Mouse (Mus musculus) hindbrain, embryonic 14.5 days (tissue): Measurements from ENCODE around the gene Churc1. TPM values are rescaled to one million over a fixed set of nuclear protein-coding genes. Genes with fewer than 3 reads are reported as not detected.
A peak's percentile ranks its signal among the peaks of the same experiment; 100 is the strongest.

ENCODE experiments used
- ATAC-seq: fragments of 200-750 bp; cut with Nextera tagmentation; 2 replicates; pipeline ENCODE4 v1.8.0; 2017; ENCODE audit warnings: moderate number of reproducible peaks, mild to moderate bottlenecking, moderate TSS enrichment, moderate library complexity; ENCODE audit not compliant: low FRiP score
- DNase-seq: peaks from one replicate; pipeline ENCODE4 v3.0.0-alpha.2; 2015; ENCODE audit warnings: low spot score
- H3K27ac ChIP-seq: fragments of 300-500 bp; sonication (generic); 2 replicates; pipeline ENCODE4 v1.5.1; 2014; ENCODE audit warnings: mild to moderate bottlenecking, moderate library complexity
- H3K27me3 ChIP-seq: fragments of 300-500 bp; sonication (generic); 2 replicates; pipeline ENCODE4 v1.6.1; 2014; ENCODE audit warnings: mild to moderate bottlenecking, low read length, mixed read lengths; ENCODE audit not compliant: control insufficient read depth, insufficient read depth
- H3K36me3 ChIP-seq: fragments of 300-500 bp; sonication (generic); replicated peaks from 2 replicates; pipeline ENCODE4 v1.6.1; 2014; ENCODE audit not compliant: control insufficient read depth, insufficient read depth
- H3K4me1 ChIP-seq: fragments of 300-500 bp; sonication (generic); replicated peaks from 2 replicates; pipeline ENCODE4 v1.6.1; 2014; ENCODE audit warnings: antibody characterized with exemption, low read length, mixed read lengths; ENCODE audit not compliant: control insufficient read depth, insufficient read depth
- H3K4me2 ChIP-seq: fragments of 300-500 bp; sonication (generic); replicated peaks from 2 replicates; pipeline ENCODE4 v1.6.1; 2014; ENCODE audit warnings: mild to moderate bottlenecking, moderate library complexity
- H3K4me3 ChIP-seq: fragments of 300-500 bp; sonication (generic); replicated peaks from 2 replicates; pipeline ENCODE4 v1.5.1; 2014; ENCODE audit warnings: mild to moderate bottlenecking, low read length
- H3K9ac ChIP-seq: fragments of 300-500 bp; sonication (generic); 2 replicates; pipeline ENCODE4 v1.6.1; 2014
- H3K9me3 ChIP-seq: fragments of 300-500 bp; sonication (generic); 2 replicates; pipeline ENCODE4 v1.6.1; 2016; ENCODE audit warnings: low read length; ENCODE audit not compliant: control insufficient read depth
- WGBS: fragments of 180-500 bp; shearing (Covaris S2); extraction: QIAGEN DNeasy Blood & Tissue Kit; methylation state at CpG from one replicate; pipeline ENCODE4 v1.1.7; 2014; 5-methylcytosine and 5-hydroxymethylcytosine counted together
- polyA plus RNA-seq: library from polyadenylated mRNA; unstranded; fragments of >200 nt; fragmentation: Nextera tagmentation; extraction: Ambion mirVana; gene quantifications from 2 replicates; pipeline ENCODE4 v1.2.1, GENCODE M21; 2014

The Churc1 gene
- polyA plus RNA-seq: 123 and 161 TPM in 2 replicates

DNA sequence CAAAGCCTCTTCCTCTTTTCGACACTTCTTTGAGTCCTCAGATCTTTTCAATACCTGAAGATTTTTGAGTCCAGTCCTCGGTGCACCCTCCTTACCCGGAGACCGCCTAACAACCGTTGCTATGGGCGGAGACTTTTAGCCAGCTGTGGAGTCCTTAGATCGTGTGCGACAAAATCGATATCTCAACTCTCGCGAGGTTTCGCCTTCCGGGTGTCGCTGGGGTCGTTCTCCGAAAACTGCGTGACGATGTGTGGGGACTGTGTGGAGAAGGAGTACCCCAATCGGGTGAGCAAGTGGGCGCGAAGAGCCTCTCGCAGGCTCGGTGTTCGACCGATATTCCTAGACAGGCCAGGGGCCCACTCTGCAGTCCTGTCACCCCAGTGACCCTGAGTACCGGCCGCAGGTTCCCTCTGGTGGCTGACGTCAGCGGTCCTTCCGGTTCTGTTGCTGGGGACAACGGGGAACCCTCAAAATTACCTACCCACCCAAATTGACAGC lies at the start of gene Churc1, which contains the start of gene Fntb:
TSS of gene Churc1 (plus strand) at position 185 of the 498 bp plus-strand sequence.
TSS of gene Fntb (plus strand) at position 236 of the 498 bp plus-strand sequence.
- under 1% methylated on average over 31 of the region's 31 CpGs for WGBS
- no peaks in the 10 kb centered on the region for H3K9me3 ChIP-seq
- ATAC-seq: peak; percentile 96

DNA sequence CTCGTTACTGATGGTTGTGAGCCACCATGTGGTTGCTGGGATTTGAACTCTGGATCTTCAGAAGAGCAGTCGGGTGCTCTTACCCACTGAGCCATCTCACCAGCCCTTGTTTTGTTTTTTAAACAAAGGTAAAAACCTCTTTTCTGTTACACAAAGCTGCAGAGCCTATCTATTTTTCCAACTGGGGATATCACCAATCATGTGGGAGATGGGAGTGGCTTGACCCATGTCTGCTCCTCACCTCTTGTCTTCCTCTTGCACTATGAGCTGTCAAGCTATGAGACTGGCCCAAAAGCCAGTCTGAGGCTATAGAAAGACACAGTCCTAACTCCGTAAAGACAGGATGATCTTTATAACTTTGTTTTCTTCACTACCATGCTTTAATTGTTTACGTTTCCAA lies 47.0 kb upstream of the Churc1 start:
- ATAC-seq (no peak), DNase-seq (no peak)
- WGBS: 91% methylated on average over 4 of the region's 4 CpGs
- Histone ChIP-seq H3K27ac (no peak overlapping the region), H3K36me3 (no peaks in the 10 kb centered on the region), H3K4me3 (no peak overlapping the region), H3K9ac (no peak overlapping the region), H3K4me1 (no peaks in the 10 kb centered on the region), H3K27me3 (peaks cover under 1% of the 10 kb centered on the region; the same call in 1 of the 2 replicates), H3K9me3 (no peaks in the 10 kb centered on the region), H3K4me2 (no peak overlapping the region)

More for the DNA sequence above, at the start of gene Churc1, which contains the start of gene Fntb:
- Histone ChIP-seq H3K4me1 (0 out of 2 replicates have a peak, but pooled peaks cover 5% of the 10 kb centered on the region), H3K36me3 (no peaks in the 10 kb centered on the region), H3K4me3 (peak within 1 kb of the TSS; percentile 59), H3K9ac (peak within 1 kb of the TSS; percentile 73), H3K4me2 (peak within 1 kb of the TSS; percentile 58), H3K27ac (peak within 1 kb of the TSS; percentile 87), H3K27me3 (no peaks in the 10 kb centered on the region)
- DNase-seq: peak; percentile 98

DNA sequence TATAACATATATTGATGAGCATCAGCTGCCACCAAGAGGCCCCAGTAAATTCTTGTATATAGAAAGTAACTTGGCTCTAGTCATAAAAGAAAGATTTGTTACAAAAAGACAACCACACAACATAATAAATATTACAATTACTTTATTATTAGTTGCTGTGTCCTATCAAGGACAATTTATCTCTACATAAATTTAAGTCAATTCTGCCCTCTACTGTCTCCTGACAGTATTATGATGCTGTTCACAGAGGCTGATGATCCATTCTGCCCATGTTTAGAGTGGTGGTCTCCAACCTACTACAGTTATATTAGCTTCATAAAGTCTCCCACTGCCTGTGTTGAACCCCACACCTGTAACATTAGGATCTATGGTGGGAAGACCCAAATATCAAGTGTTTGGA lies 44.8 kb upstream of the Churc1 start:
- no peaks in the 10 kb centered on the region for H3K27me3 ChIP-seq
- no peak overlapping the region for H3K27ac ChIP-seq
- H3K4me1 ChIP-seq: no peaks in the 10 kb centered on the region
- H3K36me3 ChIP-seq: no peaks in the 10 kb centered on the region
- ATAC-seq (no peak), DNase-seq (peak; percentile 67)
- no peak overlapping the region for H3K4me2 ChIP-seq
- H3K9me3 ChIP-seq: no peaks in the 10 kb centered on the region
- no peak overlapping the region for H3K4me3 ChIP-seq
- H3K9ac ChIP-seq: no peak overlapping the region

DNA sequence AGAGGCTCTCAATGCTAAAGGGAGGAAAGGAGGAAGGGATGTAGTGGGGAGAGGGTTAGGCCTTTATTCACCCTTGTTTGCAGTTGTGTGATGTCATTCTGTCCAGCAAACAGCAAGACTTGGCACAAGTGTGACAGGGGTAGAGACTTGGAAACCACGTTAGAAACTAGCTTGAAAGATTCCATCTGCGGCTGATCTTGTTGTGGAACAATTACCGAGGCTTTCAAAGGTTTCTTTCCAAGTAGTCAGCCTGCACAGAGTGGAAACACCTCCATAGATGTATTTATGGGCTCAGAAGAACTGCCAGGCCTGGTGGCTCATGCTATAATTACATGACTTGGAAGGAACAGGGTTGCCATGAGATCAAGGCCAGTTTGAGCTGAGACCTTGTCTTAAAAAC lies 43.3 kb upstream of the Churc1 start:
- no peak for ATAC-seq
- no peak for DNase-seq
- no peak overlapping the region for H3K4me2 ChIP-seq
- H3K27me3 ChIP-seq: no peaks in the 10 kb centered on the region
- H3K4me1 ChIP-seq: no peaks in the 10 kb centered on the region
- no peaks in the 10 kb centered on the region for H3K9me3 ChIP-seq
- WGBS: 82% methylated on average over 3 of the region's 3 CpGs
- no peak overlapping the region for H3K4me3 ChIP-seq
- H3K36me3 ChIP-seq: no peaks in the 10 kb centered on the region
- H3K9ac ChIP-seq: no peak overlapping the region
- no peak overlapping the region for H3K27ac ChIP-seq

DNA sequence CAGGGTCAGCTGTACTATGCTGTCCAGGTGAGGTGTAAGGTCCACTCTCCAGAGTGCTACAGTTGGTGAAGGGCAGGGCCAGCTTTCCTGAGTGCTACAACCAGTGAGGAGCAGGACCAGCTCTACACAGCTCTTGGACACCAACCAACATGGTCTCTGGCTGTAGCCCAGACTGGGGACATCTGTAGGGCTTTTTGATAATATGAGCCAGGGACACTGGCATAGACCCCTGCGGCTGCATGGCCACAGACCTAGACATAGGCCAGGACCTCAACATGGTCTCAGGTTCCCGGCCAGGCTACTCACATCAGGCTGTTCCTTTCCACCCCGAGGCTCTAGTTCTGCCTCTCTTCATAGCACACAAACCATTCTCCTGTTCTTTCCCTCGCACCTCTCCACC lies 37.4 kb upstream of the Churc1 start:
- H3K4me2 ChIP-seq: no peak overlapping the region
- peaks cover 4% of the 10 kb centered on the region; the same call in 1 of the 2 replicates for H3K9me3 ChIP-seq
- no peak overlapping the region for H3K4me3 ChIP-seq
- 94% methylated on average over 4 of the region's 4 CpGs for WGBS
- no peak for DNase-seq
- no peaks in the 10 kb centered on the region for H3K4me1 ChIP-seq
- H3K9ac ChIP-seq: no peak overlapping the region
- no peaks in the 10 kb centered on the region for H3K36me3 ChIP-seq
- ATAC-seq: no peak
- H3K27me3 ChIP-seq: no peaks in the 10 kb centered on the region
- H3K27ac ChIP-seq: no peak overlapping the region

DNA sequence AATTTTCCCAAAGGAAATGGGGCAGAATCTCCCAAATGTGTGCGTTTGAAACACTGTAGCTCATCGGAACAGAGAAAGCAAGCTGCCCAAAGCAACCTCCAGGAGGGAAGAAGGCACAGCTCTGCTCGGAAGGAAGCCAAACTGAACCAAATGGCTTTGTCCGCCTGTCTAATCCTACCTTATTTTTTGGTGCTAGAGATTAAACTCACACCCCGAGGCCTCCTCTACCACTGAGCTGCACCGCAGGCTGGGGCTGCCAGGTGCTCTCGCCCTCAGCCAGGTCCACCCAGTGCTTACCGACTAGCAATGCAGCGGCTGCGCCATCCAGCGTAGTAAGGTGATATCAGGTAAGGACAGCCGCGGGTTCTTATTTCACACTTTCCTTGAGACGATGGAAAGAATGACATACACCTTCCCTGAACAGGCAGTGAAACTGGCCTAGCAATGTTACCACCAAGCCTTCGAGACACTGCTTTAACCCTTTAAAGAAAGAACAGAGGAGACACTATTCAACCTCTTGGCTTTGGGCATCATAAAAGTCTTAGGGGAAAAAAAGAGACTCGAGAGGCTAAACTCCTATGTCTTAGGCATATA lies 14.4 kb upstream of the Churc1 start:
- Histone ChIP-seq H3K4me3 (no peak overlapping the region), H3K9me3 (no peaks in the 10 kb centered on the region), H3K27me3 (no peaks in the 10 kb centered on the region), H3K27ac (no peak overlapping the region), H3K9ac (no peak overlapping the region), H3K4me1 (no peaks in the 10 kb centered on the region), H3K36me3 (no peaks in the 10 kb centered on the region), H3K4me2 (no peak overlapping the region)
- DNase-seq: no peak
- 84% methylated on average over 16 of the region's 16 CpGs for WGBS
- no peak for ATAC-seq

DNA sequence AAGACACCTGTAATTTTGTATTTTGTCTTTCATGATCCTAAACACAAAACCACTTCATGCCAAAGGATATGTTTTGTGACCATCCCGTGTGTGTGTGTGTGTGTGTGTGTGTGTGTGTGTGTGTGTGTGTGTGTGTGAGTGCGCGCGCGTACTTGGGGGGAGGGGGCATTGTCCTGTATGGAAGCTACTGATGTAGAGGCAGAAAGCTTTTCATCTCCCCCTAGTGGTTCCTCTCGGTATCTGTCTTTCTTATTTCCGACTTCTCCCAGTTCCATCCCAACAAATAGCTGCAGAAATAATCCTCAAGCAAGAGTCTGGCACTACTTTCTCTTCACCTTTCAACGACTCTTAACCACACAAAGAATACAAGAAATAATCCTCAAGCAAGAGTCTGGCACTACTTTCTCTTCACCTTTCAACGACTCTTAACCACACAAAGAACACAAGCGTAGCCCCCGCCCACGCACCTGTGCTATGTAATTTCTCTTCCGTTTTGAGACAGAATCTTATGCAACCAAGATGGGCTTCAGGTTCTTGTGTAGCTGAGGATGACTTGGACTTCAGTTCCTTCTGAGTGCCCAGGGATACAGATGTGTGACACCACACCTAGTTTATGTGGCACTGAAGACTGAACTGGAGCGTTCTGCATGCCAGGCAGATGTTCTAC lies 12.6 kb upstream of the Churc1 start:
- no peaks in the 10 kb centered on the region for H3K9me3 ChIP-seq
- H3K9ac ChIP-seq: no peak overlapping the region
- H3K4me2 ChIP-seq: no peak overlapping the region
- WGBS: 42% methylated on average over 14 of the region's 14 CpGs
- H3K27ac ChIP-seq: no peak overlapping the region
- H3K36me3 ChIP-seq: no peaks in the 10 kb centered on the region
- H3K4me1 ChIP-seq: no peaks in the 10 kb centered on the region
- H3K4me3 ChIP-seq: no peak overlapping the region
- ATAC-seq: no peak
- H3K27me3 ChIP-seq: no peaks in the 10 kb centered on the region
- peak; percentile 76 for DNase-seq

DNA sequence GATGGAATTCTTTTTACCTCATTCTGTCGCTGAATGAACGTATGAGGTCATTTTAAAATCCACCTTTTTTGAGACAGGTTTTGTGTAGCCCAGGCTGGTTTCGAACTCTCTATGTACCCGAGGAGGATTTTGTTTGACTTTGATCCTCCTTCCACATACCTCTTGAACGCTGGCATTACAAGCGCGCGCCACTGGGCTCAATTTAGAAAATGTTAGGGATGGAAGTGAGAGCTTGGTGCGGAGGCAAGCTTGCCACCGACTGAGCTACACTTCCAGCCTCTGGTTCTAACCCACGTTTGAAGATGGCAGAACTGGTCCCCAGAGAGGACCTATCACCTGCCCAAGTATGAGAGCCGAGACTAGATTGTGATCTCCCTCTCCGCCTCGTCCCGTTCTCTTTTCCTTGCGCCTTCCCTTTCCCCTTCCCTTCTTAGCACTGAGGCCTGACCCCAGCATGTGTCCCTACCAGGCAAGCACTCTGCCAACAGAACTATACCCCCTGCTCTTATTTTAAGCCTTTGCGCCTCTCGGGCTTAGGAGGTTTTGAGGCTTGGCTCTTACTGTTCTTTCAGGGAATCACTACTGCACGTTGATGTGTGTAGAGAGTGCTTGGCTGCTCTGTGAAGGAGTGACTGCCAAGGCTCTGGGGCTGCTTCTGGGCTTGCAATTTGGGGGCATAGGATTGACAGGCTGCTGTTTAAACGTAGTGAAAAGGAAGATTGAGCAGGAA lies 728 bp downstream of the Churc1 start:
- DNase-seq: no peak
- ATAC-seq: 0 out of 2 replicates have a peak, but pooled peaks have one; percentile 15
- WGBS: 32% methylated on average over 20 of the region's 20 CpGs

More for the DNA sequence above, 728 bp downstream of the Churc1 start:
- no peaks in the 10 kb centered on the region for H3K9me3 ChIP-seq
- H3K27me3 ChIP-seq: no peaks in the 10 kb centered on the region
- H3K27ac ChIP-seq: peak overlapping the region; percentile 87
- peak overlapping the region; percentile 73 for H3K9ac ChIP-seq
- H3K36me3 ChIP-seq: no peaks in the 10 kb centered on the region
- H3K4me2 ChIP-seq: peak overlapping the region; percentile 58
- 0 out of 2 replicates have a peak, but pooled peaks cover 5% of the 10 kb centered on the region for H3K4me1 ChIP-seq
- peak overlapping the region; percentile 59 for H3K4me3 ChIP-seq
